Mouse (Mus musculus): ENCODE measurements around the gene Pced1a.

GRCm38 (mm10) chr2:130406178-130406577 is 18.3 kb downstream of the Pced1a start, which contains the start of gene Tmem239:
- TF ChIP-seq CTCF (IDR thresholded peaks at IDR 0.05; ENCODE audit: low read depth, low read length) (no peak), POLR2A (IDR thresholded peaks at IDR 0.05; ENCODE audit: extremely low read depth, insufficient read depth, low read length) (no peak)

Data from liver, adult 2 months (tissue).